Mouse (Mus musculus) mature B cell (primary cell): ENCODE data around the gene Phf3.
"Not testable (repeated sequence)": the region's sequence is repeated elsewhere in the genome, so short reads cannot be mapped to it uniquely, and the experiment has no call there.

Source experiments
- in situ Hi-C: fragments of 300-500 bp; cut with MboI; formaldehyde crosslinking; loops from 2 replicates; pipeline ENCODE4 v1.14.3; 2019

Gene Phf3

DNA sequence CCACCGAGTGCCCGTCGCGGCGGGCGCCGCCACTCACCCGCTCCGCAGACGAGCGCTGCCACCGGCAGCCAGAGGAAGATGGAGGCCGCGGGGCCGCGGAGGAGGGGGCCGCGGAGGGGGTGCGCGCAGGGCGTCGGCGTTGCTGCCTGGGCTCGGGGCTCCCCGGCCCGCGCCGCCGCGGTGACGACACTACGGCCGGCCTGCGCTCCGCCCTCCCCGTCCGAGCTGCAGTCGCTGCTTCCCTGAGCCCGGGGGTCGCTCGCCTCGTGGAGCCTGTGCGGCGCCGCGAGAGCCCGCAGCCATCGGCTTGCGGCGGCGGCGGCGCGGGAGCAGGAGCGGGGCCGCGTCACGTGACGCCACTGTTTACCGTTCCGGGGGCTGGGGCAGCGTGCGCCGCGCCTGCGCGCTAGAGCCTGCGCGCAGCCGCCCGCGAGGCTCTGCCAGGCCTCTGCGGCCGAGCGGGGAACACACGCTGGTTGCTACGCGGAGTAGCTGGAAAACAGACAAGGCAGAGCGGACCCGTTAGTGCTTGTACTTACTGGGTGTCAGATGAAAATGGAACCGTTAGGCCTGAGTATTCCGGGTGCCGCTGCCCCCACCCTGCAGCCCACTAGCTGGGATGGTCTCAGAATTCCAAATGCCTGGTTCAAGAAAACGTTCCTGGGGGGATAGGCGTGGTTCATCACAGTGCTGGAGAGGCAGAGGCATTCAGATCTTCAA is at the start of gene Phf3:
TSS of gene Phf3 (minus strand) at position 381 of the 720 bp plus-strand sequence.
- in situ Hi-C loops = loop anchor here (10.0 kb wide), 1 partner anchor 81 kb away; no protein-coding TSS in a partner anchor

DNA sequence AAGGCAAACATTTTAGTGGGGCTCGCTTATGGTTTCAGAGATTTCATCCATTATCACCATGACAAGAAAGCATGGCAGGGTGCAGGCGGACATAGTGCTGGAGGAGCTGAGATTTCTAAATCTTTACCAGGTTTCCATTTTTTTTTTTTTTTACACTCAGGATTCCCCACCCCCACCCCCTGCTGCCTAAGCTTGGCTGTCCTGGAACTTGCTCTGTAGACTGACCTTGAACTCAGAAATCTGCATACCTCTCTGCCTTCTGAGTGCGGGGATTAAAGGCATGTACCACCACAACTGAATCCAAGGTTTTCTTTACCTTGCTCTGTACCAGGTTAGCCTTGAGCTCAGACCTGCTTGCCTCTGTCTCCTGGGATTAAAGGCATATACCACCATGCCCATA is 48.5 kb upstream of the Phf3 start:
- in situ Hi-C loops = no loop called here

DNA sequence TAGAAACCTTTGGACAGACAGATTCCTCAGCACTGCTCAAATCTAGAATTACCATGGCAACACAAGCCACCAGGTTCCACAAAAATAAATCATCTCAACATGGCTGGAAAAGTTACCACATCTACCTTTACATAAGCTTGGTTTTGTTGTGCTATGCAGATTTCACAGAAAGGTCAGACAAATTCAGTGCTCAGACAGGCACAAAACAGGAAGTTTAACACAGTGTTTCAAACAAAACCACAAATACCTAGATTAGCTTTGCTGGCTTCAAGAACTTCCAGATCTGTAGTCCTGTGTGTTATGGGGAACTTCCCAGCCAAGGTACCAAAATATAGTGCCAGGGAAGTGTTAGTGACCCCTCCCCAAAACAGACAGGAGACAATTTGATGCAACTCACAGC is 47.5 kb upstream of the Phf3 start:
- in situ Hi-C loops = no loop called here

DNA sequence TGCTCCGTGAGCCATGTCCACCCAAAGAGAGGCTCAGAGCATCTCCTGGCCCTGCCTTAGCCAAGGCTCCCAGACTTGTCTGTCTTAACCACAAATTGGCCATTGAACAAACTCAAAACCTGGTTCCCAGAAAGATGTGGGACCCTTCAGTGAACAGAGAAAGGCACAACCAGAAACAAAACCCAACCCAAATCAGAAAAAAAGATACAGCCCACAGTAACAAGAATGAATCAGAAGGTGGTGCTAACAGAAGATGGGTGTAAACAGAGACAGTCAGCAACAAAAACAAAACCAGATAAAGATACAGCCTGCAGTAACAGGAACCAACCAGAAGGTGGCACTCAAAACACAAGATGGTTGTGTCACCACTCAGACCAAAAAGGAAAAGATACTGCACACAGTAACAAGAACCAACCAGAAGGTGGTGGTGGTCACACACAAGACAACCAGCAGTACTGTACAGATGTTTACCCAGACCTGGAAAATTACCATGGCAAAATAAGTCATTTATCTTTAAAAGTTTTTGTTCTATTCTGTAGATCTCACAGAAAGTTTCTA is 47.0 kb upstream of the Phf3 start:
- in situ Hi-C loops = no loop called here

DNA sequence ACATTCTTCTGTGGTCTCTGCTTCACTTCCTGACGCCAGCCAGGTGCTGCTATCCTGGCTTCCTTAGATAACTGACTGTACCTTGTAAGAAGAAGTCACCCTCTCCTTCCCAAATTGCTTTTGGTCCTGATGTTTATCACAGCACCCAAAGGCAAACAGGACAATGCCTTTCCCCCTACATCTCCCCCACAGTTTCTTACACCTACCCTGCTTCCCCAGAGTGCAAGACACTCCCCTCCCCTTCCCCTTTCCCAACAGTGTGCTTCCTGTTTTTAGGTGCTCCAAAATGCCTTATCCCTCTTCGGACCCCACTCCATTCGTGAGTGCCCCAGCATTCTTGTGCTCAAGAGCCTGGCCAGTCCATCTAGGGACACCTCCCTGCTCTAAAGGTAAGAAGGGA is 36.5 kb upstream of the Phf3 start:
- in situ Hi-C loops = no loop called here

DNA sequence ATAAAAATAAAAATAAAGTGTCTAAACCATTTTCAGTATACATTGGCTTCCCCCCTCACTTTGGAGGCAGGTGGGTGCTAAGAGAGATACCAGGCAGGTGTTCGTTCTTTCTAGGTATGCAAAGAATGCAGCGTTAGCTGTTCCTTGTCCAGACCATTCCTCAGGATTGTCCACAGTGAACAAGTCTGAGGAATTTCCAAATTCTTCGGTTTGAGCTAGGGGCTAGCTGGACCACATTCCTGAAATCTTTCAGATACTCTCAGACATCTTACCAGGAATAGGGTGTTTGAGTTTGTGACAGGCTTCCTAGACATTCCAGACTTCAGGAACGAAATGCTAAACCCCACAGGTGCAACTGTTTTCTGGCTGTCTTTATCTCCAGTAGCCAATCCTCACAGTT is 35.1 kb upstream of the Phf3 start:
- in situ Hi-C loops = no loop called here

DNA sequence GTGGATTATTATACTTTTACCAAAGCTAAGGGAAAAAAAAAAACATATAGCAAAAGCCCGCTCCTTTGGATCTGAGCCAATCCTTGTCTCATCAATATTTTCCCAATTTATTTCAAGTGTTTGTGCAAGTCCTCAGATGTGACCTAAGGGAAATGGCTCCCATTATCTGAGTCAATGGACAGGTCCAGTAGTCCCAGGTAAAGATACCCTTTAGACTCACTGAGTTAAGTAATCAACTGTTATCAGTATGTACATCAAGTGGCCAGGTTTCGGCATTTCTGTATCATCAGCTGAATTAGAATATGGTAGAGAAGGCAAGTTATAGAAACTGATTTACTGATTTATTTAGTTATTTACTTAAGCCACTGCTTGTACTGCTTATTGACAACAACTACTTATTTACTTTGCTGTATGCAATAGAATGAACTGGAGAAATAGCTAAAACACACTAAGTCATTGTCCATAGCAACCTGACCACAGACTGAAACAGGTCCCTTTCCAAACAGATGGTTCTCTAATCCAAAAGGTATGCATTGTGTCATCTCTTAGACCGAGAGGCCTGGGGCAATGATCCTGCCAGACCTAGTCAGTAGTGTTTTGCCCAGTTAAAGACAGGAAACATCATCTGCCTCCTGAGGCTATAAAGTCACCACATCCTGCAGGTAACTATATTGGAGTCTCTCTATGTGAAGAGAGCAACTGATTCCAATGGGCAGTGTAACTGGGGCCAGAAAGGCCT is 29.9 kb upstream of the Phf3 start:
- in situ Hi-C loops = no loop called here

DNA sequence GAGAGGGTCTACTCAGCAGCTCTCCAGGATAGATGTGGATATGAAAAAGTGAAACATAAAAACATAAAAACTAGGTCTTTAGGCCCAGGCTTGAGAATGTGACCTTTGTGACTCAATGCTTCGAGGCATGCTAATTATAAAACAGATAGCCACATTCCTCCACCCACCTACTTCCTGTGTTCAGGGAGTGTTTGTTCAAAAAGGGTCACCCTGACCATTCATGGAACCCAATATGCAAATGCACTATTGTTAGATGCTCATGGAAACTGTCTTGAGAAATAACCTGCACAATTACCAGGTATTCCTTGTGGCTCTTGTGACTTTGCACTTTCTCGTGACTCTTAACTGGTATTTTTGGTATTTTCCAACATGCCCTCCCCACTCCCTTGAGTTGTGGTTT is 25.0 kb upstream of the Phf3 start:
- in situ Hi-C loops = no loop called here

DNA sequence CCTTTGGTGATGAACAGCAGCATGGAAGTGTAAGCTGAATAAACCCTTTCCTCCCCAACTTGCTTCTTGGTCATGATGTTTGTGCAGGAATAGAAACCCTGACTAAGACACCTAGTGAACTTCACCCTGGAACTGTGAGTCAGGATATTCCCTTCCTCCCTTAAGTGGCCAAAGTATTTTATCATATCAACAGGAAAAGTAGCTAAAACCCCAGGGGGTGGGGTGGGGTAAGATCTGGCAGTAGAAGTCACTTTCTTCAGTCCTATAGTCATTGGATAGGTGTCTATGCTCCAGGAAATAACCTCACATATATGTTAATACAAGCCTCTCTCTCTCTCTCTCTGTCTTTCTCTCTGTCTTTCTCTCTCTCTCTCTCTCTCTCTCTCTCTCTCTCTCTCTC is 21.6 kb upstream of the Phf3 start:
- in situ Hi-C loops = not testable (repeated sequence)

DNA sequence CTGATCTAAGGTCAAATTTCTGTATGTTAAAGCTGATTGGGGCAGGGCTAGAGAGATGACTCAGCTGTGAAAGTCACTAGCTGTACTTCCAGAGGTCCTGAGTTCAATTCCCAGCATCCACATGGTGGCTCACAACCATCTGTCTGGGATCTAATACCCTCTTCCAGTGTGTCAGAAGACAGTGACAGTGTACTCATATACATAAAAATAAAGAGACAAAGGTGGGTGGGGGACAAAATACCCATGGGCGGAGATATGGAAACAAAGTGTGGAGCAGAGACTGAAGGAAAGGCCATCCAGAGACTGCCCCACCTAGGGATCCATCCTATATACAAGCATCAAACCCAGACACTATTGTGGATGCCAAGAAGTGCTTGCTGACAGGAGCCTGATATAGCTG is 10.1 kb upstream of the Phf3 start:
- in situ Hi-C loops = not testable (repeated sequence)

DNA sequence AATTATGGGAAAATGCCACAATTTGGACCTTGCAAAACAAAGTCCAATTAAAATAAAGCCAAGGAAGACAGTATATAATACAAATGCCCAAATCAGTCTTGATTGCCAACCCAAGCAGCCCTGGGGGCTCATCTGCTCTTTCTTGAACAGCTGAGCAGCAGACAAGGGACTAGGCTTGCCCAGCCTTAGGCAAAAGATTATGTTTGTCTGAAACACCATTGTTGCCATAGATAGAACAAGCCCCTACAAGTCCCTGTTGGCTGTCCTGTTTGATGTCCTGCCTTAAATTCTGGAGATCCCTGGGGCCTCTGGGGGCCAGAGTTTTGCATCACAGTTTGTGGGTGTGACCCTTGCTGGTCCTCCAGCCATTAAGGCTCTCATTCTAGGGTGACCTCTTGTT is 2.0 kb upstream of the Phf3 start:
- in situ Hi-C loops = loop anchor here (10.0 kb wide), 1 partner anchor 79 kb away; no protein-coding TSS in a partner anchor

DNA sequence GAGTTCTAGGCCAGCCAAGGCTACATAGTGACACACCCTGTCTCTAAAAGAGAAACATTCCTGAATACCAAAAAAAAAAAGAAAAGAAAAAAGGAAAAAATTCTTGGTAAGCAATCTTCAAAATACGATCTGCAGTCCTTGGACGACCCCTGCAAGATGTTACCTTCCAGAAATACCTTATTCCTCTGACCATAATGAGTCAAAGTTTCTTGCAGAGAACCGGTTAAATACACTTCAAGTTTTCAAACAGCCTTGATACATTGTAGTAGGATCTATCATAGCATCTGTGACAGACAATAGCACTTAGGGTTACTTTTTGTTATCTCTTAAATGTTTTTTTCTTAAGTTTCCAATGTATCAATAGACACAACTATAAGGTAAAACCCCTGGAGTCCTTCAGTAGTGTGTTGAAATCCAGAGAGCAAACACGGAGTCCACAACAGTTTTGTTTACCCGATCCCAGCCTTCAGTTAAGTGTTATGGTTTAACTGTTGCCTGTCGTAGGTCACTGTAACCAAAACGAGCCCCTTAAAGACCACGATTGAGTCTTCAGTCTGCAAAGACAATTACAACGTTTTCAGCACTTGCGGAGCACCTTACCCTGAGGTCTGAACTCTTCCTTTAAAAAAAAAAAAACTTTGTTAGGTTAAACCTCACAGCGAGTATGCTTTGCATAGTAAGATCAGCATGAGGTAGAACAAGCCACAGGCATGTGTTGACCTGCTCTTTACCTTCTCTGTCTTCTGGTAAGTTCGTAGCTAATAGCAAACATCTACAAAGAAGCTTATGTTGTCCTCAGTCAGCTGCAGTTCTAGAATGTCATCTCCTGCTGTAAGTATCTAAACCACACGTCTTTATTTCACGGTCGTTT is 775 bp upstream of the Phf3 start:
- in situ Hi-C loops = loop anchor here (10.0 kb wide), 1 partner anchor 80 kb away; no protein-coding TSS in a partner anchor

DNA sequence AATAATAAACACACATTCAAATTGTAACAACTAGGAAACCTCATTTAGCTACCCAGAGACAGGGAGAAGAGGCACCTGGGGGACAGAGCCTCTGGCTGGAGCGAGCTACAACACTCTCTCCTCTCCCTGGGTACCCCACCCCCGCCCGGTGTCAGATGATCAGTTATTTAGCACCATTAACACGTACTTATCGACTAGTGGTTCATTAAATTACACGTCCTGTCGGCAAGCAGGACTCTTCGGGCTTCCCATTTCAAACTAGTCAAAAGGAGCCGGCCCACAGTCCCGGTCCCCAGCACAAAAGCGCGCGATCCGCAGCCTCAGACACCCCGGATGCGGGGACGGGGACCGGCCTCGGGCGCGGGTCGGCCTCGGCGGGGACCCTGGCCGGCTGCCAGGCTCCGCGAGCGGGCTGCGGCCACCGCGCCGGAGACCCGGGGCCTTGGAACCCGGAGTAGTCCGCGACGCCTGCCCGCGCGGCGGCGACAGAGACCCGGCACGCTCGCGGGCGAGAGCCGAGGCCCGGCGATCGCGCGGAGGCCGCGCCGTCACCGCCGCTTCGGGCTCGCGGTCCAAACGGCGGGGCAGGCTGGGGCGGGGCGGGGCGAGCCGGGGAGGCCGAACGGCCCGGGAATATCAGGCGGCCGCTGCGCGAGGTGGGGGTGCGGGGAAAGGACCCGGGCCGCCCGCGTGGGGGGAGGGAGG is 733 bp downstream of the Phf3 start:
- in situ Hi-C loops = loop anchor here (10.0 kb wide), 1 partner anchor 82 kb away; no protein-coding TSS in a partner anchor

DNA sequence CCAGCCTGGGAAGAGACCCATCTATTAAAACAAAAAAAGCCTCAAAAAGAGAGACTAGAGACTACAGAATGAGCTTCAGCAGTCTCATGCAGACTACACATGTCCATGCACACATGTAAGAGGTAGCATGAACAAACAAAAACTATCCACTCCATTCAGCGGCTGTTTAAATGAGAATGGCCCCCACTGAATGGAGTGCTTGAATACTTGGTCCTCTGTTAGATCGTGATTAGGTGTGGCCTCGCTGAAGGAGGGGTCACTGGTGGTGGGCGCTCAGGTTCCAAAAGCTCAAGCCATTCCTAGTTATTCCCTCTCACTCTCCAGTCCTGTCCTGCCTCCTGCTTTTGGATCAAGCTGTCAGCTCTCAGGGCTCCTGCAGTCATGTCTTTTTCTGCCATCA is 5.9 kb downstream of the Phf3 start:
- in situ Hi-C loops = no loop called here

DNA sequence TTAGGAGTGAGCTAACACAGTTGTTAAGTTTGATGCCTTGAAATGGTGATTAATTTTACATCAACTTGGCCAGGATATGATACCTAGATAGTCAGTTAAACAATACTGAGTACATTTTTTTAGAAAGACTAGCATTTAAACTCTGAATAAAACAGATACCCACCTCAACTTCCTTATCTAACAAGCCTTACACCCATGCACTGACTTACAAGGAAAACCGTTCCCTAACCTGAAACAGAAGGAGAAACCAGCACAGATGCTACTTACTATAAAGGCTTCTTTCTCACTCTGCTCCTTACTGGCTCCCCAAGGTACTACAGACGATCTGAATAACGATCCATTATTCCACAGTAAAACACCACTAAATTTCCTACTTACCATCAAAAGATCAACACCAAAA is 21.2 kb downstream of the Phf3 start:
- in situ Hi-C loops = no loop called here

DNA sequence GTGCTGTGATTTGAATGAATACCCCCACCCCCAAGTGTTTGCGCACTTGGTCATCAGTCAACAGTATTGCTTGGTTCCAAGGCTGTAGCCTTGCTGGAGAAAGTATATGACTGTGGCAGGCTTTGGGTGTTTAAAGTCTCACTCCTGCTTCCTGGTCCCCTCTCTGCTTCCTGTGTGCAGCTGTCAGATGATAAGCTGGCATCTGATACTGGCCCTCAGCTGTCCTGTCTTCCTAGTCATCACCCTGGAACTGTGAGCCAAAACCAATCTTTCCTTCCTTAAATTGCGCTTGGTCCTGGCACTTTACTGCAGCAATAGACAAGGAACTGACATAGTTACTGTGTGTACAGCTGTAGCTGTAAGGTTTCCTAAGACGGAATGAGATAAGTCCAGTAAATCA is 21.8 kb downstream of the Phf3 start:
- in situ Hi-C loops = no loop called here

DNA sequence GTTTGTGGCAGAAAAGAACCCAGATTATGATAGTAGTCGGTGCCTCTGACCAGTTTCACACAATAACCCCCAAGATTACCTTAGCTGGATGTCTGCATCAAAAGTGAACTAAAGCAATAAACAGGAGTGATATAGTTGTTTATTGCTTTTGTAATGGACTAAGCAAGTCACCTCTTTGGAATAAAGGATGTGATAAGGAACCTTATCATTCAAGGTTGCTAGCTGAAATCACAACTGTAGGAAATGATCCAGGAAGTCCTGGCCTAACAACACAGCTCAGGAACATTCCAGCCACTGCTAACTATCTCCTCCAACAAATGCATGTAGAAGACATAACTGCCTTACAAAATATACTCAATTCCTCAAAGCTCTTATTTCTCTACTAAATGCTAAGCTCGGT is 22.8 kb downstream of the Phf3 start:
- in situ Hi-C loops = no loop called here

DNA sequence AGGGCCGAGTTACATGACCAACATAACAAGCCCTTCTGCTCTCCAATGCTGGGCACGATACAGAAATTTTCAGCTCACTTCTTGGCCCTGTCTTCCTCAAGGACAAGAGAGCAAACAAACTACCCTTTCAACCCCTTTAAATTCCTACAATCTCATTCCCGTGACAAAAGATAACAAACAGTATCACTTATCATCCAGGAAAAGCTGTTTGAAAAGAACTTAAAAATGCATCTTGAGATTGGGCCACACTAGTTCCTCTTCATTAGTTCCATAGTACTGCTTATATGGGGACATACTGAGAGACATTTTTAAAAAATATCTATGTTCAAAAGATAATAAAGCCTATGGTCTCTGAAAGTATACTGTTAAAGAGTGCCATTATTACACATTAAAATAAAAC is 23.8 kb downstream of the Phf3 start:
- in situ Hi-C loops = no loop called here

DNA sequence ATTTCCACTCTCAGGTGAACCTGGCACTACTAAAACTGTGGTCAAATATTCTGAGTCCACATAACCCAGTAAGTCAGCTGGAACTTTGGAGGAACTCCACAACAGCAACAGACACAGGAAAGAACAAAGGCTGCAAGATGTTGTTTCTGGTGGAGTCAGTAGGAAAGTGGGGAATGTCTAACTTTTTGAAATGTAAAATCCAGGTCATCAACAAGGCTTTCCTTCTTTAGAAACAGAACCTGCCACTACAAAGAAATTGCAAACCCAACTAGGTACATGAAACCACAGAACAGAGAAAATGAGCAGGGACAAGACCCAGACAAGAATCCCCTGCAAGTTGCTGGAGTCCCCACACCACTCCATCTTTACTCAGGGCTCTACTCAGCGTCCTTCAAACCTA is 26.0 kb downstream of the Phf3 start:
- in situ Hi-C loops = no loop called here

DNA sequence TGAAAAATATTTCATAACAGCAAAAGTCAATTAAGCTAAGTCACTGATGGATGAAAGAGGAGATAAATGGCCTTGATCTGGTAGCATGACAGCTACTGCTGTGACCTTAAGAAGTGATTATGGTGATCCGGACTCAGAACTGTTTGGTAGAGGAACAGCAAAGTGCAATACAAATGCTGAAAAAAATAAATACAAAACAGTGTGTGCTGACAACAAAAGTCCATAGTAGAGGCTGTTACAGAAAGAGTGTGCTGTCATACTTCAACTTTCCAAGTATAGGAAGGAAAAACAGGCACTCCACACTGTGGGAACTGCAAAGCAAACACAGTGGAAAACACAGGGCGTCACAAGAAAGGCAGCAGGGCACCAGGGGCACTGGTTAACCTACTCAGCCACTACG is 34.1 kb downstream of the Phf3 start:
- in situ Hi-C loops = no loop called here

DNA sequence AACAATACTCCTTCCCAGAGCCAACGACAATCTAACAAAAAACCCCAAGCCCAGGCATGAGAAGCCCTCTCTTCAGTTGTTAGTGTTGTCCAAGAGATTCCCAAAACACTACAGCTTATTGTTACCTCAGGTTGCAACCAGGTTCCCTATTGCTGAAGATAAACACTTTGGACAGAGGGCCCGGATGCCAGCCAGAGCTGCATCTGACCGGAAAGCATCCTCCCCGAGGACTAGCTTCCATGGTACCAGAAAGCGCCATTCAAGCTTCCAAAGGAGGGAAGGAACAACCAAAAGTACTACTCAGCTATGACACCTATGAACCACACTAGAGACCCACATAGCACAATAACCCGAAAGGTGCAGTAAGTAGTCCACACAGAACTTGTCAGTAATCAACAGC is 38.2 kb downstream of the Phf3 start:
- in situ Hi-C loops = no loop called here
